Mouse (Mus musculus) frontal cortex, adult 2 months (tissue): ENCODE measurements around the gene Chrm5. TPM values are rescaled to one million over a fixed set of nuclear protein-coding genes. Genes with fewer than 3 reads are reported as not detected.
A peak's percentile ranks its signal among the peaks of the same experiment; 100 is the strongest.
"Not testable (repeated sequence)": the region's sequence is repeated elsewhere in the genome, so short reads cannot be mapped to it uniquely, and the experiment has no call there.

Experiments used
- DNase-seq, 2 experiments: peaks; one replicate each; pipeline ENCODE4 v3.0.0; 2022; ENCODE audit warnings: low spot score in 1 of 2; ENCODE audit errors: extremely low spot score in 1 of 2
- polyA plus RNA-seq: library from polyadenylated mRNA; depleted of rRNA; stranded (reverse); fragments of >200 nt; gene quantifications from 2 replicates; pipeline ENCODE4 v1.2.3, GENCODE M21; 2012

Gene Chrm5
- polyA plus RNA-seq, 1 experiment = 0.12 TPM

DNA sequence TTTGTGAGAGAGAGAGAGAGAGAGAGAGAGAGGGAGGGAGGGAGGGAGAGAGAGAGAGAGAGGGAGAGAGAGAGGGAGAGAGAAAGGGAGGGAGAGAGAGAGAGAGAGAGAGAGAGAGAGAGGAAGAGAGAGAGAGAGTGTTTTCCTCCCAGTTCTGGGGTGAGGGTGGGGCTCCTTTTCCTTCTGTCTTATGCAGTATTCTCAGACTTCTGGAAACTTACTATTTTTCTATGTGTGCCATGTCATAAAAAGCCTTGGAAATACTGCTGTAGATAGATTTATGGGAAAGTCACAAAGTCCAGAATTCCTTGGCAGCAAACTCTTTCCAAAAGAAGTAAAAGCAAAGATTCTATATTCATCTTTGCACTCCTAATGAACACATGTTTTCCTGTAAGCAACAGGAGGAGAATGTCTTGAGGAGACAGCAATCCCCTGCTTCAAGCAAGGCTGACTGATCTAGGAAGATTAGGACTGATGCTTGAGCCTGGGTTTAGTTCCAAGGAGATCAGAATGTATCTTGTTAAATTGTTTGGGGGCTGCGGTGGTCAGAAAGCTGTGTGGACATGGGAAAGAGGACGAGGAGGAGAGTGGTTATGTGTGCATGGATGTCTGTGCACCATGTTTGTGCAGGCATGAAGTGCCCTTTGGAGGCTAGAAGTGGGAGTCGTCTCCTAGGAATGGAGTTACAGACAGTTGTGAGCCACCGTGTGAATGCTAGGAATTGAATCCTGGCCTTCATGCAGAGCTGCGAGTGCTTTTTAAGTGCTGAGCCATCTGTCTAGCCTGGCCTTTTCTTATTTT lies 2.2 kb upstream of the Chrm5 start:
- DNase-seq = peak in 1 of 2 experiments; percentile 47

DNA sequence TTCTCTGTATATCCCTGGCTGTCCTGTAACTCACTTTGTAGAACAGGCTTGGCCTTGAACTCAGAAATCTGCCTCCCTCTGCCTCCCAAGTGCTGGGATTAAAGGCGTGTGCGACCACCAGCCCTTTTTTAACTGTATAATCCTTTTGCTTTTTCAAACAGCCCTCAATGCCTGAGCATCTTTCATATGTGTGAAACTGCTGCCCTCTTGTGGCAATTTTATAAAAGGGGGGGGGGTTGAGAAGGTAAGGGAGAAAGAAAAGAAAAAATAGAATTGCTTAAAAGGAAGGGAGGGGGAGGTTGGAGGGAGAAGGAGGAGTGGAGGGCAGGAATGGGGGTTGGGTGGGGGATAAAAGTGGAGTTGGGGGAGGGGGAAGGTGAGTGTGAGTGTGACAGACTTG lies 995 bp upstream of the Chrm5 start:
- peak in 1 of 2 experiments; percentile 60 for DNase-seq

- DNase-seq = no peak
Measured at GRCm38 (mm10) chr2:112476554-112476953, 4.0 kb downstream of the Chrm5 start.

DNA sequence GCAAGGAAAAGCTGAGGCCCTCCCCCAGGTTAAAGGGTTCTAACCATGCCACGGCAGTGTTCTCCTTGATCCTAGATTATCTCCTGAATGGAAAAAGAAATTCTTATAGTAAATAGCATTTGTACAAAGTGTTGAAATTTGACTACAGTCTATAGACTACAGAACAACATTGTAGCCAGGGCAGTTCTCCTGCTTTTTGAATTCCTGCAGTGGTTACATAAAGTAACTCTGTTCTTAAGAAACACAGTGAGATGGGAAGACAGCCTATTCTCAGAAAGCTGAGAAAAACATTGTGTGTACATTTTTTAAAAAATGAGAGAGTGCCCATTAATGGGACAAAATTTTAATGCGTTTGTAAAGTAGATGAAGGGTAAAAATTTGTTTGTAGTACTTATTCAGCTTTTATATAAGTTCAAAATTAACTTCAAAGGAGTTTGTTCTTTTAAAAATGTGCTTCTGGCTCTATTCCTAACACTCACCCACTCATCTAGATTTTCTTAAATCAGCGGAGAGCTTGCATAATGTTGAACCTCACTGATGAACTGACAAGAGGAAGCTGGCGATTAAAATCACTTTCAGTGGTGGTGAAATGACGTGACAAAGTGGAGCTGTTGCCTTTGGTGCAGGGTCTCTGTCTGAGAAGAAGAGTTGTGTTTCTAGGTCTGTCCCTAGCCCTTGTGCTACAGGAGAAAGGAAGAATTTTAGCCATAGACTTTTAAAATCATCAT lies 5.4 kb downstream of the Chrm5 start:
- peak; percentile 51 to 67 for DNase-seq

- no peak for DNase-seq
Measured at GRCm38 (mm10) chr2:112472076-112472475, 8.5 kb downstream of the Chrm5 start.

DNA sequence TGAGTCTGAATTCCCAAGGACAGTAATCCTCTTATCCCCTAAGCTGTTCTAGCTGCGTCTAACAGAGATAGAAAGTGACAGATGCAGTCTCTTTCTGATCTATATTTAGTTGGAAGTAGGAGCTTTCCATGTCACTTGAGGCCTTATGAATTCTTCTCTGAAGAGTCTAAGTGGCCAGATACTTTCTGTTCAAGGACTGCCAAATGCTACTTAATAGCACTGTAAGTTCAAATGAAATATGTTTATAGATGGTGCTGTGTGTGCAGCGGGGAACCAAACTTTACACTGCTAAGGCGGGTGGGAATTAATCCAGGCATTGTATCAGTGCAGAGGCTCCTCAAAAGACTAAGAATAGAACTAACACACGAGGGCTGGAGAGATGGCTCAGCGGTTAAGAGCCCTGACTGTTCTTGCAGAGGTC lies 9.6 kb downstream of the Chrm5 start:
- DNase-seq = no peak

GRCm38 (mm10) chr2:112469542-112469941 lies 11.0 kb downstream of the Chrm5 start:
- DNase-seq = no peak

DNA sequence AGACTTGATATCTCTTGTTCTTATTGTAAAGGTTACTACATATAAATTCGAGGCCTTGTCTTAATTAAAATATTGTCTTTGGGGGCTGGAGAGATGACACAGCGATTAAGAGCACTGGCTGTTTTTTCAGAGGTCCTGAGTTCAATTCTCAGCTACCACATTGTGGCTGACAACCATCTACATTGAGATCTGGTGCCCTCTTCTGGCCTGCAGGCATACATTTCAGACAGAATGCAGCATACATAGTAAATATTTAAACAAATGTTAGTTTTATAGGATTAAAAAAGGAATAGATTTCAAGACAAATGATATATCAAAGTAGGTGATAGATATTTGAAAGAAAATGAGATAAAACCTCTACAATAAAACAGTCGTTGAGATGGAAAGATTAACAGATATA lies 20.0 kb downstream of the Chrm5 start:
- DNase-seq = no peak

GRCm38 (mm10) chr2:112454862-112455564 lies 25.6 kb downstream of the Chrm5 start, which contains the start of gene Emc7:
Emc7 (plus strand) TSS chr2:112454997.
- DNase-seq = peak; percentile 91 to 98

- no peak for DNase-seq
Measured at GRCm38 (mm10) chr2:112454125-112454861, 26.3 kb downstream of the Chrm5 start.

- DNase-seq = not testable (repeated sequence)
Measured at GRCm38 (mm10) chr2:112452513-112452912, 28.1 kb downstream of the Chrm5 start.

DNA sequence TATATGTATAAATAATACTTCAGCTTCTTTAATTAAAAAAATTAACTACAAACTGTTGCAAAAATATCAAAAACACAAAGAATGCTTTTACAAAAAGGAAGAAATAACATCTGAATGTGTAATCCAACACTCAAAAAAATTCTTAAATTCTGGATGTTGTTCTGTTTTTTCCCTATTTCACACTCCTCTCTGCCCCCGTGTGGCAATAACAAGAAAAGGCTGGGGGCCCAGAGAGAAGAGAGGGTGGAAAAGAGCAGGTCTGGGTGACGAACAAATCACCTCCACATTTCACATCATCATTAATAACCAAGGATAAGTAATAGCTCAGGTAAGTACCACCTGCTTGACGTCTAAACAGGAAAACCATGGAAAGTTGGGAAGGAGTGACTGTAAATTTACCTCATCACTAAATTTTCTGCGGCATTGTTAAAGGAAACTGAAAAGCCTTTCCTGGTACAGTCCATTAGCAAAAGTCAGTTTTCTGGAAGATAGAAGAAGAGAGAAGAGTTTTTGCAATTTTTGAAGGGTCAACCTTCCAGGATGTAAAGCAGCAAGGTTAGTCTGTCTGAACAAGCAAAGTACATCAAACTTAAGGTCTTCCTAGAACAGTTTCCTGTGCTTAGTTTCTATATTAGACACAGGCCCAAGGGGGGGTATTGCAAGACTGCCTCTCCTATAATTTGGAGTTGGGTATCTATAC lies 30.8 kb downstream of the Chrm5 start:
- no peak for DNase-seq

DNA sequence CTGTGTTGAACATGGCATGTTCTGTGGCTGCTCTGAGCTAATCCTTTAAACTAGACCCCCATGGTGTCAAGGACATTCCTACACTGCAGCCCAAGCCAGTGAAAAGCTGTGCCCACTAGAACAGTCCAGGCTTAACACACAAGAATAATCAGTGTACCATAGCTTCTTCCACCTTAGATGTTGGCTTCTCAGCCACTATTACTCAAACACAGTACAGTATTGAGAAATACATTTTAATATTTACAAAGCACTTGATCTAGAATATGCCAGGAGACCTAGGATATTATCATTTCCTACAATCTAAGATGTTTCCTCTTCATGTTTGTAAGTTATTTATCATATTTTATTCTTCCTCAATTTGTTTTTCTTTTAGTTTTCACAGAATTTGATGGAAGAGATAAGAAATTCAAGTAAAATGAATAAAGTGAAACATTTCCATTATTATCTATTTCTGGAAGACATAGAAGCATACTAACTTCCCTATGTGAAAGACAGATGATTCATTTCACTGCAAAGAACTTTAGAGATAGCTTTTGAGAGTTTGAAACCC lies 32.0 kb downstream of the Chrm5 start:
- no peak for DNase-seq

DNA sequence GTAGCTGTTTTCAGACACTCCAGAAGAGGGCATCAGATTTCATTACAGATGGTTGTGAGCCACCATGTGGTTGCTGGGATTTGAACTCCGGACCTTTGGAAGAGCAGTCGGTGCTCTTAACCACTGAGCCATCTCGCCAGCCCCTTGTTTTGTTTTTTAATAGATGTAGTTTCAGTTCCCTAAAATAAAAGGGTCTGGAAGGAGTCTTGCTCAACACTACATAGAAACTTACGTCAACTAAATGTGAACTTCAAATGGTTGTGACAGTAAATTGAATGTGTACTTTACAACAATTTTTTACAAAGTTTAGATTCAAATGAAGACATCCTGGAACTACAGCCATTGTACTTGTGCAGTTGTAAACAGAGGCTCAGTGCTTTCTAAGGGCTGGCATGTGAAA lies 32.5 kb downstream of the Chrm5 start:
- DNase-seq = not testable (repeated sequence)

GRCm38 (mm10) chr2:112445511-112445910 lies 35.1 kb downstream of the Chrm5 start:
- DNase-seq = no peak

GRCm38 (mm10) chr2:112443491-112443890 lies 37.1 kb downstream of the Chrm5 start:
- peak; percentile 37 to 65 for DNase-seq

GRCm38 (mm10) chr2:112437589-112437988 lies 43.0 kb downstream of the Chrm5 start:
- no peak for DNase-seq

GRCm38 (mm10) chr2:112436292-112436691 lies 44.3 kb downstream of the Chrm5 start:
- DNase-seq = no peak

DNA sequence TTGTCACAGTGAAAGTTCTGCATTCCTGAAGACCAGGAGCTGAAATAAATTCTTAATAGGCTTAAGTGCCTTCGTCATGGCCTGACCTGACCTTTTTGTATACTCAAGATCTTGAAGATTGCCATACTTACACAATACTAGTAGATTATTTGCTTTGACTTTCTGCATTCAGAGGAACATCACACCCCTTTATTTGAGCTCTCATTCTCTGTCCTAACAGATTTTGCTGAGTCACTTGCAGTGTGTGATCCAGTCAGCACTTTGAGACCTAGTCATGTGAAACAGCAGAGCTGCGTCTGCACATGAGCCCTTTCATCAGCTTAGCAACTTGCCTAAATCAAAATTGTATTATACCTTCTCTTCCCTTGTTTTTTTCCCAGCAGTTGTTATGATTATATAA lies 47.2 kb downstream of the Chrm5 start:
- no peak for DNase-seq

DNA sequence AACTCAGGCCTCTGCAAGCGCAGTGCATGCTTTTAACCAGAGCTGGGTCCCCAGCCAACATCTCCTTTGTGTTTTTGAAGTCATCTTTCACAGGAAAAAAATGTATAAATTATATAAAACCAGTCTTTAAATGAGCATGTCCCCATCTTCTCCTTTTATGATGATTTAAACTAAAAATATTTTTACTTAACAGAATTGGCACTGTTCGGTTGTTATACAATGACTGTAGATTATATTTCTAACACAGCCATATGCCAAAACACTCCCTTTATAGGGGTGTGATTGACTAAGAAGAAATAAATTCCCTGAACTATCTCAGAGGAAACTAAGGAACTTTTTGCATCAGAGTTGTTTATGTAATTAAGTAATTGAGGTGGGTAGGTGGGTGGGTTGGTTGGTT lies 48.0 kb downstream of the Chrm5 start:
- peak in 1 of 2 experiments; percentile 40 for DNase-seq
